In genomic region chr1:38252766-38253079, GRCm38 (mm10) we compare ENCODE assay signal across 8 mouse cellular contexts.
DNase-seq lines count a peak whose midpoint lies in the region; TF ChIP-seq lines count a peak whose summit lies in the region.
"Had no signal": no experiment of that assay in that cellular context is flagged by ENCODE, and none has a peak within 500 bp of the region (broad histone marks: within the 10 kb centered on the region; RNA-seq: fewer than 3 reads in every experiment).

No protein-coding gene starts in this region.

- no peak overlapping the region for H3K4me3 ChIP-seq in kidney, adult 2 months (ENCODE audit: insufficient read depth, low read depth, low read length)
- H3K4me3 ChIP-seq: lung, embryonic 15.5 days had no signal

- DNase-seq in kidney, adult 2 months, result no peak
- no peak for DNase-seq in kidney, adult 18-20 months
- peak; percentile 8 for DNase-seq in MEL-GATA-1-ER (ENCODE audit: extremely low read depth, low read depth)
- peak; percentile 37 to 59 for DNase-seq in cerebellum, postnatal 14 days
- DNase-seq in lung, postnatal 25 days (ENCODE audit: low spot score), result peak; percentile 48
- peak; percentile 64 for DNase-seq in thymus, postnatal 14 days
- DNase-seq in layer of hippocampus, adult 11-12 months (ENCODE audit: low spot score), result no peak

- no peaks in the 10 kb centered on the region for H3K36me3 ChIP-seq in kidney, adult 2 months (ENCODE audit: control insufficient read depth, insufficient read depth, low read length)
- H3K36me3 ChIP-seq: lung, embryonic 15.5 days had no signal

- peak; percentile 53 for TF ChIP-seq CTCF in kidney, adult 2 months (conservative IDR thresholded peaks at IDR 0.05; ENCODE audit: insufficient read depth, insufficient read length, low read depth, low read length)

- H3K4me1 ChIP-seq in kidney, adult 2 months (ENCODE audit: control insufficient read depth, insufficient read depth, low read length), result no peaks in the 10 kb centered on the region

- no peaks in the 10 kb centered on the region for H3K27me3 ChIP-seq in kidney, adult 2 months (replicated peaks; ENCODE audit: control insufficient read depth, insufficient read depth, low read length)
- H3K27me3 ChIP-seq: lung, embryonic 15.5 days had no signal

- WGBS in kidney, adult 2 months, result 40% methylated on average over 2 of the region's 2 CpGs

- no peak for TF ChIP-seq POLR2A in kidney, adult 2 months (IDR thresholded peaks at IDR 0.05; ENCODE audit: low read depth, low read length)

- no peak overlapping the region for H3K27ac ChIP-seq in kidney, adult 2 months (ENCODE audit: insufficient read depth, low read depth, low read length)
- H3K27ac ChIP-seq: lung, embryonic 15.5 days had no signal

Comparison
In these comparisons a context has a peak if more than half of its experiments do, and no peak if none do; other contexts are left out.
1. DNase-seq: peak in MEL-GATA-1-ER (single experiment), cerebellum, postnatal 14 days (2 of 2), lung, postnatal 25 days (single experiment) and thymus, postnatal 14 days (single experiment); none in kidney, adult 2 months (single experiment), kidney, adult 18-20 months (single experiment) and layer of hippocampus, adult 11-12 months (single experiment).